Mouse (Mus musculus) G1E (cell line): ENCODE measurements around the gene Epc2.

Source experiments
- CTCF ChIP-seq: IDR thresholded peaks from 2 replicates; pipeline ENCODE4 v1.5.1; 2012; ENCODE audit warnings: low read depth, low read length, inconsistent platforms, mixed read lengths
- GATA1 ChIP-seq: IDR thresholded peaks from 2 replicates; pipeline ENCODE4 v1.6.1; 2012; ENCODE audit warnings: borderline replicate concordance, low read length, inconsistent platforms, mixed read lengths
- POLR2AphosphoS5 ChIP-seq: IDR thresholded peaks from 2 replicates; pipeline ENCODE4 v1.6.1; 2012; ENCODE audit warnings: low read depth, low read length, inconsistent platforms; ENCODE audit not compliant: insufficient replicate concordance

- TF ChIP-seq POLR2AphosphoS5 (no peak), CTCF (no peak), GATA1 (no peak)
Observed at GRCm38 (mm10) chr2:49457797-49458196, 6.5 kb downstream of the Epc2 start.
